Mouse (Mus musculus) splenic B cell, adult 2 months (primary cell): Measurements from ENCODE around the gene Gda.

Experiments used
- DNase-seq: peaks from one replicate; pipeline ENCODE4 v3.0.0-alpha.2; 2011; ENCODE audit warnings: low read depth, low spot score
- H3K27me3 ChIP-seq: 2 replicates; pipeline ENCODE4 v1.6.1; 2012; ENCODE audit warnings: mild to moderate bottlenecking, low read length, moderate library complexity, mixed read lengths; ENCODE audit not compliant: control insufficient read depth, poor library complexity, insufficient read depth, severe bottlenecking
- H3K36me3 ChIP-seq: 2 replicates; pipeline ENCODE4 v1.6.1; 2012; ENCODE audit warnings: mild to moderate bottlenecking, low read length, moderate library complexity, mixed read lengths; ENCODE audit not compliant: control insufficient read depth, poor library complexity, insufficient read depth, severe bottlenecking

Gda gene

DNA sequence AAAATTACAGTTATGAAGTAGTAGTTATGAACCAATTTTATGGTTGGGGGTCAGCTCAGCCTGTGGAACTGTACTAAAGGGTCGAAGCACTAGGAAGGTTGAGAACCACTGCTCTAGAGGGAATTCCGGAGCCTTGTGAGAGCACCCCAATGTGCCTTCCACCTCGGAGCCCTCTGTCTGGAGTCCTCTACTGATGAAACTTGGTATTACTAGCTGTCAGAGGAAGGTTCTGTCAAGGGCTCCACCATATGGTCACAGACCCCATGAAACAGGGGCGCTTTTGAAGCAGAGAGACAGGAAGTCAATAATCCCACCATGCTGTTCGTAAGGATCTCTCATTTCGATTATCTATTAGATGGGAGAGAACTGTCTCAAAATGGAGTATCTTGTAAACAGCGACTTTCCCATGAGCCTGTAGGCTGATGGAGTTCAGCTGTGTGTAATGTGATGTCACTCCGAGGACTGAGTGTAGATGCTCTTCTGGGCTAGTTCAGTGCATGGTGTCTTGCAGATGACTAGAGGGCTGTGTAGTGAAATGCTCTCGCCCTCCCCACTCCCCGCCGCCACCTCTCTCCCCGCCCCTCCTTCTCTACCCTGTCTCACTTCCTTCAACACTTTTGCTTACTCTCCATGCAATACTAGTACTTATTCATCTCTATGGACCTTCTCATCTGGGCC, 100.7 kb downstream of the Gda start:
- H3K27me3 ChIP-seq: no peaks in the 10 kb centered on the region

DNA sequence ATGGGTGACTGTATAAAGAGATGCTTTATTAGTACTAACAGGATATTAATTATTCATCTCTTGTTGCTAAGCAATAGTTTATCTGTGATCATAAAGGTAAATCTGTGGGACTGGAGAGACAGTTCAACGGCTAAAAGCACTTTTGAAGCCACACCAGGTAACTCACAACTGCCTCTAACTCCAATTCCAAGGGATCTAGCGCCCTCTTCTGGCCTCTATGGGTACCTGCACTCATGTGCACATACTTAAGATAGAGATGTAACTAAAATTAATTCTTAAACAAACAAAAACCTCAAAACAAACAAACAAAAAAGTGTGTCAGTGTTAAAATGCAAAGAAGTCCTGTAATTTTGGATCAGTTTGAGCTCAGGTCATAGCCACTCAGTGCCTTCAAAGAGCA, 101.9 kb downstream of the Gda start:
- Histone ChIP-seq H3K36me3 (no peaks in the 10 kb centered on the region), H3K27me3 (no peaks in the 10 kb centered on the region)
- peak; percentile 6 for DNase-seq

More for the DNA sequence above, 100.7 kb downstream of the Gda start:
- no peaks in the 10 kb centered on the region for H3K36me3 ChIP-seq
- DNase-seq: peak; percentile 5

DNA sequence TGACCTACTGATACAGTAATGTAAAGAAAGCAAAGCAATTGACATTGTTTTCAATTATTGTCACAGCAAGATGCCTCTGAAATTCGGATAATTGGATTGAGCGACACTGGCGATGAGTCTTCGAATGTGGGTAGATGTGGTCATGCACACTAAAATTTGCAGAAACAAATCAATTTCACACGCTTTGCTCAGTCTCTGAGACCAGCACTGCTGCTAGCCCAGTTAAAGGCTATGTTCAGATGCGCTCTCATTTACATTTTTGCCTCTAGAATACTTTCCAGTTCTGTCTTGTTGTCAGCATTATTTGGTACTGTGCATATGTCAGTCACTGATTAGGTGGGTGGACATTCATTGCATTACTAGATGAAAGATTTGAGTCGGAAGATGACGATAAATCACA, 102.5 kb downstream of the Gda start:
- Histone ChIP-seq H3K36me3 (no peaks in the 10 kb centered on the region), H3K27me3 (no peaks in the 10 kb centered on the region)
- DNase-seq: no peak

DNA sequence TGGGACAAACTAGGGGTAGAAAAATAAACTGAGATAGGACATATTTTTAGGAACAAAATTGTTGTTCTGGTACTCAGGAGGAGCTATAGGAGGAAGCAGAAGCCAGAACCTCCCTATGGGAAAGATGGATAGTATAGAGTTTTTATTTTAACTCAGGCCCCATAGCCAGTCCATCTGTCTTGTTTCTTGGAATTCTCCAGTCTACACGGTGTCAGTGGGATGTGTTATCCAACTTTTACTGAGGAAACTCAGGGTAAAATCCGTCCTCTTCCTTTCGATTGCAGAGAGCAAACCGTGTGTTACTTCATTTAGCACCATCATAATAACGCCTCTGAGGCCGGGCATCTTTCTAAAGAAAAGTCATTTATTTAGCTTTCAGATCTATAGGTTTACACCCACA, 104.1 kb downstream of the Gda start:
- no peaks in the 10 kb centered on the region for H3K27me3 ChIP-seq
- H3K36me3 ChIP-seq: no peaks in the 10 kb centered on the region
- DNase-seq: no peak

DNA sequence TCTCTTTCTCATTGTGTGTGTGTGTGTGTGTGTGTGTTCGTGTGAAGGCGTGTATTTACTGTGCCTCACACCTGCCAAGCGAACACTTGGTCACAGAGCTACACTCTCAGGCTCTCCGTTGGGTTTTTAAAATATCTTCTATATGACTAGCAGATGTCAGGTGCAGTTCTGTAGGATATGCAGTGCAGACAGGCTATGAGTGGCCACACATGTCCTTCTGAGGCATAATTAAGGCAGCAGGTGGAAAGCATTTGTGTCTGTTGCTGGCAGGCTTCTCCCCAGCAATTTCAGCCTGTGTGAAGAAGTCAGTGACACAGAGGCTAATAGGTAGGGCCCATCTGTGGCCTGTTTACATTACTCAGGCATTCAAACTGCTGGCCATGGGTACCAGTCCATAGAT, 104.7 kb downstream of the Gda start:
- Histone ChIP-seq H3K36me3 (no peaks in the 10 kb centered on the region), H3K27me3 (no peaks in the 10 kb centered on the region)
- no peak for DNase-seq

DNA sequence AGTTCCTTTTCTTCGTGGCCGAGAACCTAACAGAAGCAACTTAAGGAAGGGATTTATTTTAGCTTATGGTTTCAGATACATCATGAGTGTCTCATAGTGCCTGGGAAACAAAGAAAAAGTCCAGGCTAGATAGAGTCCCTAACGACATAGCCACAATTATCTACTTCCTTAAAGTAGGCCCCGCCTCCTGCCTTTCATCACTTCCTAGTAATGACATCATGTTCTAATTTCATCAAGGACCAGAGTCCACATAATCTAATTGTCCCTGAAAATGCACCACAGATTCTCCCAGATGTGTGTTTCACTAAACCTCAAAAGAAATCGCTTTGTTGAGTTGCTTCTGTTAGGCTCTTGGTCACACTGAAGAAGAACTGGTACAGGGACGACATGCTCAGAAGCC, 115.5 kb downstream of the Gda start:
- Histone ChIP-seq H3K36me3 (no peaks in the 10 kb centered on the region), H3K27me3 (no peaks in the 10 kb centered on the region)
- DNase-seq: no peak

DNA sequence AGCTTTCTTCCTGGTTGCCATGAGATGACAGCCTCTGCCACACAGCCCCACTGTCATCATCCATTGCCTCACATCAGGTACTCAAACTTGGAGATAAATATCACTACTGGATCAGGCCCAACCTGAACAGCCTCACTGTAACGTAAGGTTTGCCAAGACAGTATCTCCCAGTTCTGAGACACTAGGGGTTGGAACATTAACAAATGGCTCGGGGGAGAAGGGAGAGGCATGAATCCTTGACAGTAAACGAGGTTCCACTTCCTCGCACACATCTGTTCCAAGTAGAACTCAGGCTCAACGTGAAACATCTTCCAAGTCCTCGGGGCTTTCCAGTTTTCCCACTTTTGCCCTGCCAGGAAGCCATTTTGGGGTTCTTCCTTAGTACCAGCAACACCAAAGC, 123.6 kb downstream of the Gda start:
- no peak for DNase-seq
- Histone ChIP-seq H3K27me3 (no peaks in the 10 kb centered on the region), H3K36me3 (no peaks in the 10 kb centered on the region)

DNA sequence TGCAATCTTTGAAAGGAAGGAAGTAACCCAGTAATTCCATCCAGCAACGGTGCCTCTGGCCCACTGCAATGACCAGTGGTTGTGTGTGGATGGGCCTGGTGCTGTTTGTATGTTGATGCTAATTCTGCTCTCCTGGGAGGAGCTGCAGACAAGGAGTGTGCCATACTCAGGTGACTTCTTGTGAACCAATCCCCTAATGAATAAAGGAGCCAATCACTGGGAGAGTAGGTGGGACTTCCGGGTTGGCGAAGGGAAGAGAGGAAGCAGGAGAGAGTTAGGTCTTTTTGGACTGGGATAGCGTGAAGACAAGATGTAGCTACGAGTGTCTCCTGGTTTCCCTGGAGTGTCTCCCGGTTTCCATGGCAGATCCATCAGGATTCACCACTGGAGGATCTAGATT, 126.6 kb downstream of the Gda start:
- Histone ChIP-seq H3K27me3 (no peaks in the 10 kb centered on the region), H3K36me3 (no peaks in the 10 kb centered on the region)
- DNase-seq: no peak
